Mouse (Mus musculus) hindbrain, embryonic 11.5 days (tissue): ENCODE data around the gene Svs1. TPM values are rescaled to one million over a fixed set of nuclear protein-coding genes. Genes with fewer than 3 reads are reported as not detected.

ENCODE experiments used
- ATAC-seq: fragments of 200-750 bp; cut with Nextera tagmentation; 2 replicates; pipeline ENCODE4 v1.8.0; 2017; ENCODE audit warnings: mild to moderate bottlenecking, moderate TSS enrichment, moderate library complexity; ENCODE audit not compliant: low FRiP score
- DNase-seq: peaks from one replicate; pipeline ENCODE4 v3.0.0-alpha.2; 2015; ENCODE audit warnings: low spot score
- H3K27ac ChIP-seq: fragments of 300-500 bp; sonication (generic); 2 replicates; pipeline ENCODE4 v1.5.1; 2014; ENCODE audit warnings: mild to moderate bottlenecking, low read depth, low read length
- H3K27me3 ChIP-seq: fragments of 300-500 bp; sonication (generic); 2 replicates; pipeline ENCODE4 v1.6.1; 2014; ENCODE audit warnings: mild to moderate bottlenecking, low read length, moderate library complexity, mixed read lengths; ENCODE audit not compliant: control insufficient read depth, insufficient read depth
- H3K36me3 ChIP-seq: fragments of 300-500 bp; sonication (generic); 2 replicates; pipeline ENCODE4 v1.6.1; 2014; ENCODE audit warnings: mild to moderate bottlenecking, low read length, moderate library complexity, mixed read lengths; ENCODE audit not compliant: control insufficient read depth, insufficient read depth
- H3K4me1 ChIP-seq: fragments of 300-500 bp; sonication (generic); replicated peaks from 2 replicates; pipeline ENCODE4 v1.6.1; 2014; ENCODE audit warnings: low read length, mixed read lengths; ENCODE audit not compliant: control insufficient read depth, insufficient read depth
- H3K4me2 ChIP-seq: fragments of 300-500 bp; sonication (generic); replicated peaks from 2 replicates; pipeline ENCODE4 v1.6.1; 2014; ENCODE audit warnings: mild to moderate bottlenecking, low read depth, low read length
- H3K4me3 ChIP-seq: fragments of 300-500 bp; sonication (generic); 2 replicates; pipeline ENCODE4 v1.5.1; 2014; ENCODE audit warnings: low read depth, low read length
- H3K9ac ChIP-seq: fragments of 300-500 bp; sonication (generic); 2 replicates; pipeline ENCODE4 v1.6.1; 2014; ENCODE audit warnings: low read depth, low read length
- H3K9me3 ChIP-seq: fragments of 300-500 bp; sonication (generic); 2 replicates; pipeline ENCODE4 v1.6.1; 2016; ENCODE audit warnings: low read length; ENCODE audit not compliant: control insufficient read depth
- WGBS: fragments of 180-500 bp; shearing (Covaris S2); extraction: QIAGEN DNeasy Blood & Tissue Kit; methylation state at CpG from one replicate; pipeline ENCODE4 v1.1.7; 2014; 5-methylcytosine and 5-hydroxymethylcytosine counted together
- polyA plus RNA-seq: library from polyadenylated mRNA; unstranded; fragments of >200 nt; fragmentation: Nextera tagmentation; extraction: Ambion mirVana; gene quantifications from 2 replicates; pipeline ENCODE4 v1.2.1, GENCODE M21; 2014

Svs1 gene
- not detected in 2 replicates for polyA plus RNA-seq

GRCm38 (mm10) chr6:48986444-48986990 is at the start of gene Svs1:
Svs1 (plus strand) TSS chr6:48986861.
- 61% methylated on average over 7 of the region's 7 CpGs for WGBS
- H3K27ac ChIP-seq, result no peak within 1 kb of the TSS

GRCm38 (mm10) chr6:48949596-48949995 is 37.1 kb upstream of the Svs1 start:
- ATAC-seq, result no peak
- no peaks in the 10 kb centered on the region for H3K27me3 ChIP-seq
- H3K36me3 ChIP-seq, result no peaks in the 10 kb centered on the region
- H3K9ac ChIP-seq, result no peak overlapping the region
- H3K4me1 ChIP-seq, result no peaks in the 10 kb centered on the region
- no peaks in the 10 kb centered on the region for H3K9me3 ChIP-seq
- WGBS, result 82% methylated on average over 2 of the region's 2 CpGs
- no peak overlapping the region for H3K4me3 ChIP-seq
- DNase-seq, result no peak
- H3K27ac ChIP-seq, result no peak overlapping the region
- no peak overlapping the region for H3K4me2 ChIP-seq

More at GRCm38 (mm10) chr6:48986444-48986990, at the start of gene Svs1:
- ATAC-seq, result no peak
- DNase-seq, result no peak
- Histone ChIP-seq H3K4me3 (no peak within 1 kb of the TSS), H3K4me2 (no peak within 1 kb of the TSS), H3K9ac (no peak within 1 kb of the TSS), H3K27me3 (no peaks in the 10 kb centered on the region), H3K4me1 (no peaks in the 10 kb centered on the region), H3K9me3 (no peaks in the 10 kb centered on the region), H3K36me3 (no peaks in the 10 kb centered on the region)

DNA sequence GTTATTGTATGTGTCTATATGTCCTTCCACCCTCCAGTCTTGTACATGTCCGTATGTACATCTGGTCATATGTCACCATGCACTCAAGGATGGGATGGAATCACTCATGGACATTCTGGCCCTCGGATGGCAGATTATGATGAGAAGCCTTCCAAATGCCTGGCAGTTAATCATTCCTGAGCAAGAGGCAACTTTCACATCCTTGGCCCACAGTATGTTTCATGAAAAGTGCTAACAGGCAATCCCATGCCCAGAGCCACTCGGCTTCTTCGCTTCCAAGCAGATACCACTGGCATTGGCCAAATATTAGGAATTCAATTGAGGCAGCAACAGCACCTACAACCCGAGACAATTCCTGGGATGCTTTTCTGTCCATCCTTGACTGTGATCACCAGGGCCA is 36.0 kb upstream of the Svs1 start:
- WGBS, result 88% methylated on average over 5 of the region's 5 CpGs
- no peak for ATAC-seq

GRCm38 (mm10) chr6:48951630-48952029 is 35.0 kb upstream of the Svs1 start:
- H3K4me1 ChIP-seq, result no peaks in the 10 kb centered on the region
- H3K9me3 ChIP-seq, result no peaks in the 10 kb centered on the region
- ATAC-seq, result no peak
- H3K27ac ChIP-seq, result no peak overlapping the region
- no peak overlapping the region for H3K9ac ChIP-seq
- no peaks in the 10 kb centered on the region for H3K27me3 ChIP-seq
- no peaks in the 10 kb centered on the region for H3K36me3 ChIP-seq
- DNase-seq, result no peak
- no peak overlapping the region for H3K4me2 ChIP-seq
- 91% methylated on average over 6 of the region's 6 CpGs for WGBS
- no peak overlapping the region for H3K4me3 ChIP-seq

More for the DNA sequence above, 36.0 kb upstream of the Svs1 start:
- no peak for DNase-seq
- Histone ChIP-seq H3K4me1 (no peaks in the 10 kb centered on the region), H3K36me3 (no peaks in the 10 kb centered on the region), H3K4me3 (no peak overlapping the region), H3K9ac (no peak overlapping the region), H3K4me2 (no peak overlapping the region), H3K27me3 (no peaks in the 10 kb centered on the region), H3K9me3 (no peaks in the 10 kb centered on the region), H3K27ac (no peak overlapping the region)

- H3K36me3 ChIP-seq, result no peaks in the 10 kb centered on the region
- ATAC-seq (no peak), DNase-seq (no peak)
- H3K9ac ChIP-seq, result no peak overlapping the region
- H3K4me2 ChIP-seq, result no peak overlapping the region
- no peaks in the 10 kb centered on the region for H3K9me3 ChIP-seq
- 87% methylated on average over 5 of the region's 5 CpGs for WGBS
- no peak overlapping the region for H3K27ac ChIP-seq
- no peak overlapping the region for H3K4me3 ChIP-seq
- H3K4me1 ChIP-seq, result no peaks in the 10 kb centered on the region
- H3K27me3 ChIP-seq, result no peaks in the 10 kb centered on the region
Observed at GRCm38 (mm10) chr6:48953220-48953619, 33.4 kb upstream of the Svs1 start.

GRCm38 (mm10) chr6:48954211-48954610 is 32.5 kb upstream of the Svs1 start:
- ATAC-seq (no peak), DNase-seq (no peak)
- Histone ChIP-seq H3K4me3 (no peak overlapping the region), H3K4me2 (no peak overlapping the region), H3K36me3 (no peaks in the 10 kb centered on the region), H3K27ac (no peak overlapping the region), H3K4me1 (no peaks in the 10 kb centered on the region), H3K9me3 (no peaks in the 10 kb centered on the region), H3K9ac (no peak overlapping the region), H3K27me3 (no peaks in the 10 kb centered on the region)
- WGBS, result 78% methylated on average over 5 of the region's 5 CpGs

DNA sequence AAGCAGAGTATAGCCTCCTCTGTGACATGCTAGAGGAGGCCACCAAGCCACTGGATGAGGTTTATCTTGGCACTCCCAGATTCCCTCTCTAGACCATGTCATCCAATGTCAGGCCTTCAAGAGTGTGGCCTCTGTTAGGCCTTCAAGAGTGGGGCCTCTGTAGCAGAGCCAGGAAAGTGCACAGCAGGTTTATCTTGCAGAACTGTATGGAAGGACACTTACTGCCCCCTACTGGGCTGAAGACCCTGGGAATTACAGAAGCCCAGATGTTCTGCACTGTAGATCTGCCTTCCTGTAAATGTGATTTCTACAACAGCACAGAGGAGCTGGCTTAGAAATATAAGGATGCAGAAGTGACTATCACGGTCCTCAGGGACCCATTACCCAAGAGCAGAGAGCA is 31.7 kb upstream of the Svs1 start:
- Histone ChIP-seq H3K9me3 (no peaks in the 10 kb centered on the region), H3K27ac (no peak overlapping the region), H3K27me3 (no peaks in the 10 kb centered on the region), H3K9ac (no peak overlapping the region), H3K36me3 (no peaks in the 10 kb centered on the region), H3K4me2 (no peak overlapping the region), H3K4me1 (no peaks in the 10 kb centered on the region), H3K4me3 (no peak overlapping the region)
- DNase-seq, result peak; percentile 45
- WGBS, result 56% methylated on average over 1 of the region's 1 CpGs
- no peak for ATAC-seq

GRCm38 (mm10) chr6:48956785-48957184 is 29.9 kb upstream of the Svs1 start:
- Histone ChIP-seq H3K4me1 (no peaks in the 10 kb centered on the region), H3K9me3 (no peaks in the 10 kb centered on the region), H3K27ac (no peak overlapping the region), H3K4me3 (no peak overlapping the region), H3K27me3 (no peaks in the 10 kb centered on the region), H3K9ac (no peak overlapping the region), H3K4me2 (no peak overlapping the region), H3K36me3 (no peaks in the 10 kb centered on the region)
- ATAC-seq (no peak), DNase-seq (no peak)
- 91% methylated on average over 4 of the region's 4 CpGs for WGBS

- ATAC-seq, result no peak
- no peaks in the 10 kb centered on the region for H3K4me1 ChIP-seq
- no peak overlapping the region for H3K4me3 ChIP-seq
- no peak overlapping the region for H3K27ac ChIP-seq
- no peak overlapping the region for H3K9ac ChIP-seq
- H3K9me3 ChIP-seq, result no peaks in the 10 kb centered on the region
- peak; percentile 21 for DNase-seq
- no peaks in the 10 kb centered on the region for H3K36me3 ChIP-seq
- H3K27me3 ChIP-seq, result no peaks in the 10 kb centered on the region
- H3K4me2 ChIP-seq, result no peak overlapping the region
- WGBS, result 61% methylated on average over 1 of the region's 1 CpGs
Observed at GRCm38 (mm10) chr6:48958053-48958452, 28.6 kb upstream of the Svs1 start.
